Mouse (Mus musculus) forelimb bud, embryonic 11.5 days (tissue): ENCODE data around the gene Ros1.

Source experiments
- DNase-seq: peaks from one replicate; pipeline ENCODE4 v3.0.0-alpha.2; 2012; ENCODE audit warnings: low read depth, low spot score

The Ros1 gene

GRCm38 (mm10) chr10:52194957-52195852 lies at the start of gene Ros1:
Ros1 (minus strand) TSS chr10:52195244.
- no peak for DNase-seq

GRCm38 (mm10) chr10:52242680-52243323 lies 47.8 kb upstream of the Ros1 start:
- DNase-seq, result peak; percentile 19

DNA sequence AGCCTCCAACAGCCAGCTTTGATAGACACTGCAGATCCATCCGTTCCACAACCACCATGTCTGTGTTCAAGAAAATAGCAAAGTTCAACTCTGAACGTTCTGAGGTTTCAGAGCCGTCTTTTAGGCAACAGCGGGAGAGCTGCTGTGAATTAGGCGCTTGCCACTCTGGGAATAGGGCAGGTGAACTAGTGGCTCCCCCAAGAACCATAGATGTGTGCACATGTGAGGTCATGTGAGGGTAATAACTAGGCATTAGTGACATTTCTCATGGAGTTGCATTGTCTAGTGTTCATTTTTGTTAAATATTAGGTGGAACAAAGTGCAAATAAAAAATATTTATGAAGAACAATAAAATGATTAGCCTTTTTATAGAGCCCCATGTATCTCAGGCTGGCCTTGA lies 47.0 kb upstream of the Ros1 start:
- DNase-seq, result no peak

DNA sequence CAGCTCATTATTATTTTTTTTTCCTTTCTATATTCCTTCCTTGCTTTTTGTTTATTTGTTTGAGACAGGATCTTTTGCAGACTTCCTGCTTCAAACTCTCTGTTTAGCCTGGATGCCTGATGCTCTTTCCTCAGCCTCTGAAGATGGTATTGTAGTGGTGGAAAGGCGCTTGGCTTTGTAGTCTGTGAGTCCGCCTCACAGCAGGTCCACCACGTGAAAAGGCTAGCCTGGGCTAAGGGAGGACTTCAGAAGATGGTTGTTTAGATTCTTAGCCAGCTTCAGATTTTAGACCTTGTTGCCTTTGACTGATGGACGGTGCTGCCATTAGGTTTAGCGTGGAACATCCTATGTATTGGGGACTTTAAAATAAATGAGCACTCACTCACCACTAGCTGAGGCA lies 40.4 kb upstream of the Ros1 start:
- DNase-seq, result no peak

- DNase-seq, result no peak
Observed at GRCm38 (mm10) chr10:52234654-52234981, 39.6 kb upstream of the Ros1 start.

- no peak for DNase-seq
Observed at GRCm38 (mm10) chr10:52233969-52234653, 39.1 kb upstream of the Ros1 start.

DNA sequence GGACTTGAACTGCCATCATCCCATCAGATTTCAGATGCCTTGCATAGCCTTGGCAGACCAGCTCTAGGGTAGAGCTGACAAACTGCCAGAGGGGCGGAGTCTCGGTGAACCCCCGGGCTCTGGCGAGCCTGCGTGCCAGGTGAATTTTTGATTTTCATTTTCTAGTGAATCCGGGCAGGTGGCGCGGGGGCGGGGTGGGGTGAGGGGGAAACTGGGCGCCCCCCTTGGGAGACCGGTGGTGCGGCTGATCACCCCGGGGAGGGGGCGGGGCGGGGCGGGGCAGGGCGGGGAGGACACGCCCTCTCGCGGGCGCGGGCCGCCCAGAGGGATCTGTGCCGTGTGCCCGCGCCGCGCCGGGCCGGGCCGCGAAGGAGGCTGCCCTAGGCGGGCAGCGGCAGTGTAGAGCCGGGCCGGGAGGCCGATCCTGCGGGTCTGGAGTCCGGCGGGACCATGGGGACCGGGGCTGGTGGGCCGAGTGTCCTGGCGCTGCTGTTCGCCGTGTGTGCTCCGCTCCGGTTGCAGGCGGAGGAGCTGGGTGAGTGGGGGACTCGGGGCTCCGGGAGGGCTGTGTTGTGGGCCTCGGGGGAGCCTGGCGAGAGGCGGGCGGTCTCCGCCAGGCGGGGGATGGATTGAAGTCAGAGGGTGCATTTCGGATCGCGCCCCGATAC lies 38.4 kb upstream of the Ros1 start, which contains the start of gene Dcbld1:
Gene Dcbld1, plus strand, starts transcription at position 319 of the 668 bp plus-strand sequence.
- peak; percentile 51 for DNase-seq

GRCm38 (mm10) chr10:52232196-52233176 lies 37.4 kb upstream of the Ros1 start:
- peak; percentile 31 for DNase-seq

- DNase-seq, result no peak
Observed at GRCm38 (mm10) chr10:52219600-52219999, 24.6 kb upstream of the Ros1 start.

DNA sequence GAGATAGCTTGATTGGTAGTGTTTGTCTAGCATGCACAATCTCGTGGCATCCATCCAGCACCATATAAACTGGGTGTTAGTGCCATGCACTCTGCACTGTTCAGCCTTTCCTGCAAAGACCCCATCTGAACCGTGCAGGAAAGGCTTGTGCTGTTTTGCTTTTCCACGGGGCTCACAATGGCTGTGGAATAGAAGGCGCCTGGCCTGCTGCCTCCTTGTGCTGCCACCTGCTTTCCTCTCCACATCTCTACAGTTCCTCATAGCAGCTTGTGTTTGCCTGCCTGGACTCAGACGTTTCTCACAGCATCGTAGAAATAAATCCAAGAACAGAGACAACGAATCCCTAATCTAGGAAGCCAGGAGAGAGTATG lies 22.5 kb upstream of the Ros1 start:
- DNase-seq, result no peak

DNA sequence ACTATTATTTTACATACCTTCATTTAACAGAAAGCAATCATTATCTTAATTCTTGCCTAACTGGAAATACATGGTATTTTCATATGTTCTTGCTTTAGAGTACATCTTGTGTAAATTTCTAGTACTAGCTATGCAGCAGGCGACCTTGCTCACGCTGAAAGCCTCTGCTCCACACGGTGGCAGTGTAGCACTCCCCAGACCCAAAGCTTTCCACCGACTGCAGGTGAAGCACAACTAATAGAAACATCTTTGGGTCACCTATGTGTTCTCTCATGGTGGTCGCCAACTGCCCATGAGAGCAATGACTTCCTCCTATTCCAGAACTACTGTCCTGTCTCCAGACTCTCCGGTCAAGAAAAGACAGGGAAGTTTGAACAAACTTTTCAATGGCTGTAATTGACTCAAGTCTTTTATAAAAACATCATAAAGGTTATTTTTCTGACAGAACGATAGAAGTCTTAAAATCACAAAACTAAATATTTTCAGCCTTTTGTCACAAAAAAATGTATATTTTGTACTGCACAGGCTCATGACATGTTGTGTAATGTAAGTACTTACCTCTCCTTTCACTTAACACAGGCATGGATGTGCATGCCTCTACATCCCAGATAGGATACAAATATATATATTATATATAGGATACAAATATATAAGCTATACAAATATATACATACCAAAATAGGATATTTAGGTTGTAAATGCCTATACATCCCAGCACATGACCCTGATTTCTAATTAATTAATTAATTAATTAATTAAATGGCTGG lies 21.9 kb upstream of the Ros1 start:
- DNase-seq, result peak; percentile 50

GRCm38 (mm10) chr10:52215267-52215818 lies 20.3 kb upstream of the Ros1 start:
- no peak for DNase-seq

- no peak for DNase-seq
Observed at GRCm38 (mm10) chr10:52204006-52204405, 9.0 kb upstream of the Ros1 start.

DNA sequence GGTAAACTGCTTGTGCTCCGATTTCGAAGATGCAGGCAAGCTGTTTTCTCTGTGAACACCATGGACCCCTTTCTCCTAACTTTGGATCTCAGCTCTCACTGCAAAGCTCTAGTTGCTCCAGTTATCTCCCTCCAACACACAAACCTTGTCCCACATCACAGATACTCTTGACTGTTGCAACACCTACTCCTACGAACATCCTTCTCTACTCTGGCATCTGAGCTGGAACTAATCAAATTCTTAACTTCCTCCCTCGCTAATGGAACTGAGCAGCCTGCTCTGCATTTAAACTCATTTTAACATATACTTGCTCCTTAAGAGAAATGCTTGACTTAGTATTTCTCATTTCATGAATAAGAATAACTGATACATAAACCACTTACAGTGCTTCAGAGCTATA lies 9.1 kb downstream of the Ros1 start:
- no peak for DNase-seq

- no peak for DNase-seq
Observed at GRCm38 (mm10) chr10:52182878-52183277, 12.2 kb downstream of the Ros1 start.

DNA sequence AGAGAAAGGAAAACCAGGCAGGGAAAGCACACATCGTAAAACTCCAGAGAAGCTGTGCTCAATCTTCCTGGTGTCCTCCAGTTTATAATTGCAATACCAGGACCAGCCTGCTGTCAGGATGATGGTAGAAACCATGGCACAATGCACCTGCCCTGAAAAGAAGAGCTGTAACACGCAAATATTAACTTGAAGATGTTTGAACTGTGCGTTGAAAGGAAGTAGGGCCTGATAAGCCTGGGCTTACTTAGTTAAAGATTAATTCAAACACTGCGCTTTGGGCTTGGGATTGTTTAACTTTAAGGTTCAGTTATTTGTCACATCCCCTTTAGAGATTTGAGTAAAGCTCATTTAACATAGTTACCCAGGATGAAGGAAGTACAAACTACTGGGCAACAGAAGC lies 20.7 kb downstream of the Ros1 start:
- DNase-seq, result no peak

DNA sequence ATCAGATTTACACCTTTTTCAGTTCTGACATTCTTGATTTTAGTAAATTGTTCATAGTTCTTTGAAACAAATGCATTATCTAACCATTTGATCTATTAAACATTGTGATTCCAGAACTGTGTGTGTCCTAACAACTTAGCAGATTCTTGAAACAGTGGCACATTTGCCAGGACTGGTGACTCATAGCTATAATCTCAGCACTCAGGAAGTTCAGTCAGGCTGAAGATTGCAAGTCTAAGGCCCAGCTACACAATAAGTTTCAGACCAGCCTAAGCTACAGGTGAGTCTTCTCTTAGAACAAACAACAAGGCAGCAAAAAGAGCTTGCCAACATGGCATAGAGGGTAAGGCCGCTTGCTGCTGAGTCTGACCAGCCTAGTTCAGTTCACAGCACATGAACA lies 24.6 kb downstream of the Ros1 start:
- DNase-seq, result no peak

GRCm38 (mm10) chr10:52169841-52170240 lies 25.2 kb downstream of the Ros1 start:
- DNase-seq, result no peak

DNA sequence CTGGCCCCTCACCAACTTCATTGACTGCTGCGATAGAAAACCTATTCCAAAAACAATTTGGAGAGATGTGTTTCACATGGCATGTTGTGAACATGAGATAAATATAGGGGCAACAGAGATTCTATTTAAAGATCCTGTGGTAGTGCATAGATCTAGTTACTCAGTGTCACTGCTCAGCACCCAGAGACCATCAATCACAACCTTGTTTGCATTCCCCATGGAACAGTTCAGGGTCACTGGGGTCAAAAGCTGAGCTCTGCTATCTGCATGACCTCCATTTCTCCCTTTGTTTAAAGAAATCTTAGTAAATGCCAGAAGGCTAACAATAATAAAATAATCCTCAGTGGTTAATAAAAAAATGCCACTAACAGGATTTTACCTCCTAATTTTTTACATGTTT lies 29.7 kb downstream of the Ros1 start:
- no peak for DNase-seq

DNA sequence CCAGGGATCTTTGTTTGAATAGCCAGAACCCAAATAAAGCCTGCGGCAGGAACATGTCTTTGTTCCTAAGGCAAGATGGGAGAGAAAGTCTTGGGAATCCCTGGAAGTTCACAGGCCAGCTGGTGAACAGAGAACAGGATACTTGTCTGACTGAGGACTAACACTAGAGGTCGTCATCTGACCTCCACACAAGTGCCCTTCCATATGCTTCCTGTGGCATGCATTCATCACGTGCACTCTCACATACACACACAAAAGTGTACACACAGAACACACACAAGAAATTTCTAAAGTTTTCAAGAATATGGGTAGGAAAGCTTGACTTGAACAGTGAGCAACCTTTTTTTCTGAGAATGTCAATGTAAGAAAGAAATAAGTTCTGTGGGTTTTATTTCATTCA lies 34.4 kb downstream of the Ros1 start:
- no peak for DNase-seq
